Mouse (Mus musculus): Measurements from ENCODE around the gene Nfkbie. TPM values are rescaled to one million over a fixed set of nuclear protein-coding genes. Genes with fewer than 3 reads are reported as not detected.

Gene Nfkbie
- polyA plus RNA-seq, 1 experiment from 2014 or later, result 9.5 TPM

DNA sequence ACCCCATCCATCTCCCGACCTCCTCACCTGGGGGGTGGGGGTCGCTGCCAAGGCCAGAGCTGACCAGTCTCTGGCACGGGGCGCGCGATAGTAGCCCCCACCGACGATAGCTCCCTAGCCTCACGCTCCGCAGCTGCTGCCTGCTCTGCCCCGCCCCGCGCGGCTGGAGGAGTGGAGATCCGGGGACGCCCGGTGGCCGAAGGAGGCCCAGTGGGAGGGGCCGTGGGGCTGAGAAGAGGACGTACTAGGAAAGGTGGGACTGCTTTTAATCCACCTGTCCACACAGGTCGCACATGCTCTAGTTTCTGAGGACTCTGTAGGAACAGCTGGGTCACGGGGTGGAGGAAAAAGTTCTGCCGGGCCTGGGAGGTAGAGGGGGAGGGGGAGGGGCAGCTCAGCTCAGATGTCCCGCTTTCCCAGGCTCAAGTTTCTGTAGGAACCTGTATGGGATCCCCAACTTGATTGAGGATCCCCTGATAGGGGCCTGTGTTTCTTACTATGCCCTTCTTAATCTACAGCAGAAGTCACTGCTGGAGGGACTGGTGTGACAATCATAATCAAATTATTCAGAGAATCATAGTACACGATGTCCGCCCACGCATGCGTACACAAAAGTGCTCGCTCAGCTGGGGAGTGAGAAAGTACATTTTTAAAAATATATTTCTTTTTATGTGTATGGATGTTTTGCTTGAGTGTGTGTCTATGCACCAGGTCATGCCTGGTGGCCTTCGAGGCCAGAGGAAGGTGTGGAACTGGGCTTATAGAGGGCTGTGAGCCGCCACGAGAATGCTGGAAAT, 44.1 kb downstream of the Nfkbie start, which contains the start of gene Slc29a1:
TSS of gene Slc29a1 (minus strand) at position 161 of the 797 bp plus-strand sequence.
- ChIA-PET POLR2A (no interaction called here), CTCF (interaction anchor here (1.2 to 1.4 kb wide), 3 partner anchors 11 to 18 kb away, joined by 3 to 7 read pairs (median 3); no protein-coding TSS in a partner anchor)
- DNase-seq (ENCODE audit: low read depth, low spot score) (no peak), ATAC-seq (no peak)
- H3K27me3 ChIP-seq, result peaks cover 4% of the 10 kb centered on the region
- in situ Hi-C loops (cut with MboI; ENCODE audit: low pct_unique_long_range_greater_than_20kb), result no loop called here
- no peak for TF ChIP-seq CTCF (IDR thresholded peaks at IDR 0.05)

DNA sequence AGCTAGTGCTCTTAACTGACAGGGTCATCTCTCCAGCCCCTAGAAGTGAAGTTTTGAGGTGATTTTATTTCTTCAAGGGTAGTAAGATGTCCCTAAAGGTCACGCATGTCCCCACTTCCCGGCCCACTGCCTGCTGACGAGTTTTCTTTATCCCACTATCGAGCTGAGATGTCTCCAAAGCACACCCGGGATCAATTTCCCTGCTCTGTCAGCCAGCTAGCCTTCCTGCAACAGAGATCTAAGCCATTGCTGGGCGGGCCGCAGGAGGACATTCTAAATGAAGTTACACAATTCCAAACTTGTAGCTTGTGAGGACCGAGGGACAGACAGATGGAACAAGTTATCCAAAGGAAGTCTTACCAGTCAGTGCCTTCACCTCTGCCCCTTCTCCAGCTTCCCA, 44.8 kb downstream of the Nfkbie start:
- H3K27me3 ChIP-seq, result peaks cover 4% of the 10 kb centered on the region
- in situ Hi-C loops (cut with MboI; ENCODE audit: low pct_unique_long_range_greater_than_20kb), result no loop called here
- DNase-seq (ENCODE audit: low read depth, low spot score) (no peak), ATAC-seq (no peak)
- CTCF ChIA-PET, result interaction anchor here (1.2 to 1.4 kb wide), 3 partner anchors 10 to 17 kb away, joined by 3 to 7 read pairs (median 3); no protein-coding TSS in a partner anchor
- TF ChIP-seq CTCF (IDR thresholded peaks at IDR 0.05), result no peak
- POLR2A ChIA-PET, result no interaction called here

DNA sequence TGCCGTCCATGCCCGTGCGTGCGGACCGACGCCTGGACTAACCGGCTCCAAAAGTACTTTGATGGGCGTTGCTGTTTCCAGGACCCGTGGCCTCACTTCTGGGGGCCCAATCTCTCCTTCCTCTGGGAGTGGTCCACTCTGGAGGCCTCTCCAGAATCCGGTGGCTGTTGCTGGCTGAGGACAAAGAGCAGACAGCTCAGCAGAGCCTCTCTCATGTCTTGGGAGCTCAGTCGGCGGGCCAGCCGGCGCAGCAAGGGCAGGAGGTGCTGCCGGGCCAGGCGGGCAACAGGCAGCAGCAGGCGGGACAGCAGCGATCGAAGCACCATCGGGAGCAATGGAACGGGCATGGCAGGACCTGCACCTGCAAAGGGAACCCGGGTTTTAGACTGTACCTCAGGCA, 45.8 kb downstream of the Nfkbie start:
- CTCF ChIA-PET, result interaction anchor here (1.3 to 1.5 kb wide), 3 partner anchors 16 to 30 kb away, joined by 3 to 5 read pairs (median 3); no protein-coding TSS in a partner anchor
- DNase-seq (ENCODE audit: low read depth, low spot score) (no peak), ATAC-seq (no peak)
- in situ Hi-C loops (cut with MboI; ENCODE audit: low pct_unique_long_range_greater_than_20kb), result no loop called here
- no peak for TF ChIP-seq CTCF (IDR thresholded peaks at IDR 0.05)
- POLR2A ChIA-PET, result interaction anchor here (0.6 kb wide), 1 partner anchor 87 kb away, joined by 3 read pairs; no protein-coding TSS in a partner anchor
- peaks cover 4% of the 10 kb centered on the region for H3K27me3 ChIP-seq

DNA sequence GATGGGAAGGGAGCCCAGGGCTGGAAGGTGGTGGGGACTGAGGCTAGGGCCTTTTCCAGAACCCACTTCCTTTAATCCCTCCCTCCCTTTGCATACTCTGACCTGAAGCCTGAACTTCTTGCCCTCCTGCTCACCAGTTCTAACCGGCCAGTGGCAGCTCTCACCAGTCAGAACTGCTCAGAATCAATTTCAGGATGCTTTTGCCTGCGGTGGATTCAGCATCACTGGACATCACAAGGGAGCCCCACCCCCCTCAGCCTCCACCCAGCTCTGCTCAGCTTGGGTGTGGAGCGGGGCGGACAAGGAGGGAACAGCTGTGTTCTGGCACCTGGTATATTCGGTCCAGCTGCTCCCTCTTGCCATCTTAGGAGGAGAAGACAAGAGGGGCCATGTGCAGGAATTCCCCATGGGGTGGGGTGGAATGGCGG, 46.4 kb downstream of the Nfkbie start, which contains the start of gene Mymx:
TSS of gene Mymx (minus strand) at position 226 of the 428 bp plus-strand sequence.
- in situ Hi-C loops (cut with MboI; ENCODE audit: low pct_unique_long_range_greater_than_20kb), result no loop called here
- peaks cover 4% of the 10 kb centered on the region for H3K27me3 ChIP-seq
- CTCF ChIA-PET, result interaction anchor here (1.3 to 1.5 kb wide), 2 partner anchors 25 to 30 kb away, joined by 3 to 5 read pairs; no protein-coding TSS in a partner anchor
- no peak for DNase-seq (ENCODE audit: low read depth, low spot score)
- TF ChIP-seq CTCF (IDR thresholded peaks at IDR 0.05), result no peak
- no peak for ATAC-seq
- POLR2A ChIA-PET, result interaction anchor here (0.6 kb wide), 1 partner anchor 87 kb away, joined by 3 read pairs; no protein-coding TSS in a partner anchor

DNA sequence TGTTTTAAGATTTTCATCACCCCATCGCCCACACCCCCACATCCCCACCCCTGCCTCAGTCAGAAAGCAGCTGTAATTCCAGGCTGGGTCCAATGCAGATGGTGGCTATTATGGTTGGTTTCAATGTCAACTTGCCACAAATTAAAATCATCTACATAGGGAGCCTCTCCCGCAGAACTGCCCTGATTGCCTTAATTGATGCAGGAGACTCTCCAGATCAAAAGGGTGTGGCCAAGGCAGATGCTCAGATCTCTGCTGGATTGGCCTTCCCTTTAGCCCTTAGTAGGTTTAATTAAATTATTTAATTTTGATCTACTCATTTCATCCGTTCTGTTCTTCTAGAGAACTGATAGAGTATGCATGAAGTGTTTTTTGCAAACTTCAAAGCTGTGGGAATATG, 47.5 kb downstream of the Nfkbie start:
- ChIA-PET CTCF (interaction anchor here (1.0 to 1.5 kb wide), 2 partner anchors 17 to 24 kb away, joined by 3 to 5 read pairs; no protein-coding TSS in a partner anchor), POLR2A (no interaction called here)
- in situ Hi-C loops (cut with MboI; ENCODE audit: low pct_unique_long_range_greater_than_20kb), result no loop called here
- peaks cover 4% of the 10 kb centered on the region for H3K27me3 ChIP-seq
- DNase-seq (ENCODE audit: low read depth, low spot score), result no peak
- ATAC-seq, result no peak
- TF ChIP-seq CTCF (IDR thresholded peaks at IDR 0.05), result no peak

DNA sequence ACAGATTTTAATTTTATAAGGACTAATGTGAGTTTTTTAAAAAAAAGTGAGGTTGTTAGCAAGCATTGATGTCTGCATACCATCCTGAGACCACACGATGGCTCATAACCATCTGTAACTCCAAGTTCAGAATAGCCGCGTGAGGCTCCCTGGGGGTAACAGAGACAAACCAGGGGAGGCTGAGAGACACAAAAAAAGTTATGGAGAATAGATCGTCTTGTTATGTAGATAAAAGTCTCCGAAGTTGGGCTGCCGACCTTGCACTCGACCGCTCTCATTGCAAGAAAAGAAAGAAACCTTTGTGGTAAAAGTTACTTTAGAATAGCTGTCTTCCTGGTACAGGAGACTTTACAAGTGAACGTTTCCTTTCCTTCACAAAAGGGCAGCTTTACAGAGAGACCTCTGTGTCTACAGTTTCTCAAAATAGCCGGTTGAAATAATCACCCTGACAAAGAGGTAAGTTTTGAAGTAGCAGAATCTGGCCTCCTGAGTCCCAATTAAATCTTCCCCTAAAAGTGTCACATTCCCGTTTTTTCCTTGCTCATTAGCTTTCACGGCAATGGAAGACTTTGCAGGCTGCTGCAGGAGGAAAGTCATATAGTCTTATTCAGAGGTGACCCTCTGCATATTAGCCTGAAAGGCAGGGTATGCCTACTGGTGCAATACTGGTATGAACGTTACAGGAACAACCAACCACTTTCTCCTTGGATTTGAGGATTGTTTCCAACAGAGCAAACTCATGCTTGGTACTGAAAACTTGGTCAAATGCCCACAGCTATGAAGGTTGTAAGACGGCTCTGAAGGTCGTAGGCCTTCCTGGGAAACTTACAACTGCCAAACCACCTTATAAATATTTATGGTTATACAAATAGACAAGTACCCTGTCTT, 51.7 kb downstream of the Nfkbie start:
- no peak for TF ChIP-seq CTCF (IDR thresholded peaks at IDR 0.05)
- POLR2A ChIA-PET, result no interaction called here
- ATAC-seq, result no peak
- DNase-seq (ENCODE audit: low read depth, low spot score), result no peak
- in situ Hi-C loops (cut with MboI; ENCODE audit: low pct_unique_long_range_greater_than_20kb), result no loop called here
- CTCF ChIA-PET, result interaction anchor here (2.5 kb wide), 1 partner anchor 23 kb away, joined by 6 read pairs; no protein-coding TSS in a partner anchor
- H3K27me3 ChIP-seq, result no peaks in the 10 kb centered on the region

DNA sequence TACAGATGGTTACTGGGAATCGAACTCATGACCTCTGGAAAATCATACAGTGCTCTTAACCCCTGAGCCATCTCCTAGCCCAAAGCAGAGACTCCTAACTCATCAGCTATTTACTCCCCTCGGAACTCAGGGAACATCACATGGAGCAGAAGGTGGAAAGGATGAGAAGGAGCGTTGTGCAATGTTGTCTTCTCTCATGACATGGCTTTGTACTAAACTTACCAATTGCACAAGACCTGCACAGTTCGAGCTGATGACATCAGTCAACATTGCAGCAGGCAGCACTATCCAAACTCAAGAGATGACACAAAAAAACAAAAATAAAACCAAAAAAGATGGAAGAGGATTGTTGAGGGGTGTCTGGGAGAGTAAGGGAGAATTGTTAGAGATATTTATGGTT, 52.9 kb downstream of the Nfkbie start:
- ChIA-PET CTCF (interaction anchor here (1.5 to 2.5 kb wide), 2 partner anchors 19 to 24 kb away, joined by 3 to 6 read pairs; no protein-coding TSS in a partner anchor), POLR2A (interaction anchor here (0.6 kb wide), 1 partner anchor 146 kb away, joined by 5 read pairs; no protein-coding TSS in a partner anchor)
- in situ Hi-C loops (cut with MboI; ENCODE audit: low pct_unique_long_range_greater_than_20kb), result no loop called here
- H3K27me3 ChIP-seq, result no peaks in the 10 kb centered on the region
- DNase-seq (ENCODE audit: low read depth, low spot score) (no peak), ATAC-seq (no peak)
- no peak for TF ChIP-seq CTCF (IDR thresholded peaks at IDR 0.05)

DNA sequence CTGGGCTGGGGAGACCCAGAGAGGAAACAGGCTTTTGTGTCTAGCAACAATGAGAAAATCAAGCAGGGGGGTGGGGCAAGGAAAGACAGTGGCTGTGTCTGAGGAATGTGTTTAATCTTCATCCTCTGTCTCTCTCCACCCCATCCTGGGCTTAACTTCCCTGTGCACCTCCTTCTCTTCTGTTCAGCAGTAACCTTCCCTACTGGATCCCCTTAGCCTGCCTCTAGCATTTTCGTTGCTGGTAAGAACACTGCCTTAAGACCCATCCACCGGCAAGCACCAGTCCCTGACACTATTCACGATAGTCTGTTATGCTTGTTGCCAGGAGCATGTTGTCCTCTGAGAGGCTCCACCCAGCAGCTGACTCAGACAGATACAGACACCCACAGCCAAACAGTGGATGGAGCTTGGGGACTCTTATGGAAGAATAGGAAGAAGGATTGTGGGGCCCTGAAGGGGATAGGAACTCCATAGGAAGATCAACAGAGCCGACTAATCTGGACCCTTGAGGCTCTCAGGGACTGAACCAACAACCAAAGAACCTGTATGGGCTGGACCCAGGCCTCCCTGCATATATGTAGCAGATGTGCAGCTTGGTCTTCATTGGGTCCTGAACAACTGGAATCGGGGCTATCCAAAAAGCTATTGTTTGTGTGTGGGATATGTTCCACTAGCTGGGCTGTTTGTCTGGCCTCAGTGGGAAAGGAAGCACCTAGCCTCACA, 54.8 kb downstream of the Nfkbie start:
- ChIA-PET POLR2A (interaction anchor here (0.5 kb wide), 1 partner anchor 642 kb away, joined by 3 read pairs; no protein-coding TSS in a partner anchor), CTCF (interaction anchor here (0.7 to 1.8 kb wide), 4 partner anchors 10 to 25 kb away, joined by 3 to 8 read pairs (median 4); partner anchors contain the start of gene Slc29a1)
- ATAC-seq, result no peak
- no peak for TF ChIP-seq CTCF (IDR thresholded peaks at IDR 0.05)
- in situ Hi-C loops (cut with MboI; ENCODE audit: low pct_unique_long_range_greater_than_20kb), result no loop called here
- H3K27me3 ChIP-seq, result no peaks in the 10 kb centered on the region
- no peak for DNase-seq (ENCODE audit: low read depth, low spot score)

DNA sequence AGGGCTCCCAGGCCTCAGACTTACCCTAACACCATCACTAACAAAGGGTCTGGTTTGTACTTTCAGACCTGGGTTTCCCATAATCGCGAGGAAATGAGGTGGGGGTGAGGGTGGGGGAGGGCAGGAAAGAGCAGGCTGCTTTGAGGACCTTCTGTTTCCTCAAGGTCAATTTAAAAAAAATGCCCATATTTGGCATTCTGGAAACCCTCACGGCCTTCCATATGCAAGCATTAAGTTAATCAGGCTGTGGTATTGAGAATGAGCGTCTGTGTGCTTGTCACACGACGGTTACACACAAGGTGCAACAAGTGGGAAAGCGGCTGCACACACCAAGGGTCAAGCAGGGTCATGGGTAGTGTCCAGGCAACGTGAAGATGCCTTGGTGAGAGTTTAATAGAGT, 56.5 kb downstream of the Nfkbie start:
- in situ Hi-C loops (cut with MboI; ENCODE audit: low pct_unique_long_range_greater_than_20kb), result no loop called here
- no peak for ATAC-seq
- POLR2A ChIA-PET, result no interaction called here
- H3K27me3 ChIP-seq, result no peaks in the 10 kb centered on the region
- TF ChIP-seq CTCF (IDR thresholded peaks at IDR 0.05), result no peak
- CTCF ChIA-PET, result interaction anchor here (1.8 to 2.2 kb wide), 2 partner anchors 8 to 27 kb away, joined by 5 to 8 read pairs; no protein-coding TSS in a partner anchor
- DNase-seq (ENCODE audit: low read depth, low spot score), result no peak

Other genes with a start within 250 kb of the Nfkbie start
- gene Cdc5l, start 122.0 kb upstream of the Nfkbie start, polyA plus RNA-seq (2021), result 59.8 TPM
- 0.51 TPM for gene Spats1, start 80.3 kb upstream of the Nfkbie start, polyA plus RNA-seq (2021)
- gene Aars2, start 48.9 kb upstream of the Nfkbie start, polyA plus RNA-seq (2021), result 17.2 TPM
- not detected for gene Tcte1, start 32.3 kb upstream of the Nfkbie start, polyA plus RNA-seq (2021)
- 14.5 TPM for gene Tmem151b, start 6.0 kb upstream of the Nfkbie start, polyA plus RNA-seq (2021)
- gene Slc35b2, start 8.2 kb downstream of the Nfkbie start, polyA plus RNA-seq (2021), result 98.0 TPM
- 1,835 TPM for gene Hsp90ab1, start 17.6 kb downstream of the Nfkbie start, polyA plus RNA-seq (2021)
- gene Slc29a1, start 43.9 kb downstream of the Nfkbie start, polyA plus RNA-seq (2021), result 39.4 TPM
- gene Mymx, start 46.4 kb downstream of the Nfkbie start, polyA plus RNA-seq (2021), result not detected
- gene Capn11, start 103.6 kb downstream of the Nfkbie start, polyA plus RNA-seq (2021), result not detected
- 108 TPM for gene Mrpl14, start 130.6 kb downstream of the Nfkbie start, polyA plus RNA-seq (2021)
- gene Tmem63b, start 131.2 kb downstream of the Nfkbie start, polyA plus RNA-seq (2021), result 109 TPM
- gene 1600014C23Rik, start 178.1 kb downstream of the Nfkbie start, polyA plus RNA-seq (2021), result not detected

Data from Patski (cell line).